Comparison of ENCODE assay signal across 9 mouse cellular contexts in the genomic region with DNA sequence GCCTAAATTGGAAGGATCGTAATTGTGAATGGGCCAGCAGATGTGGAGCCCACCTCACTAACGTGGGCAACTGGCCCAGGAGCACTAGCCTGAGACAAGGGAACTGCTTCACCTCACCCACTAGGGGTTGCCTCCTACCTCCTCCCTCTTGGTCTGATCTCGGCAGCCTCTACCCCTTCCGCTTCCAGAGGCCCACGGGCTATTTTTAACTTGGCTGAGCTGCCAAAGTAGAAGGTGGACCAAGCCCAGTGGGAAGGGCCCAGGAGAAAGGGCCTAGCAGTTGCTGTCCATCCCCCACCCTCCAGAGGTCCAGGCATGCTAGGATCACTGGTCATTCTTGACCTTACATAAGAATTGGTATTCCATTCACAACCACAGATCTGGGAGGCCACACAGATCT. TPM values are rescaled to one million over a fixed set of nuclear protein-coding genes. Genes with fewer than 3 reads are reported as not detected.
DNase-seq lines count a peak whose midpoint lies in the region; ATAC-seq lines count a peak whose summit lies in the region.
"Had no signal": no experiment of that assay in that cellular context is flagged by ENCODE, and none has a peak within 500 bp of the region (broad histone marks: within the 10 kb centered on the region; RNA-seq: fewer than 3 reads in every experiment).

No protein-coding gene starts in this region.

- H3K27me3 ChIP-seq in lung, embryonic 15.5 days, result no peaks in the 10 kb centered on the region
- no peaks in the 10 kb centered on the region for H3K27me3 ChIP-seq in neural tube, embryonic 15.5 days (replicated peaks)
- H3K27me3 ChIP-seq: neural tube, embryonic 12.5 days had no signal

- no peak overlapping the region for H3K4me3 ChIP-seq in lung, embryonic 15.5 days
- no peak overlapping the region for H3K4me3 ChIP-seq in neural tube, embryonic 15.5 days (replicated peaks)
- H3K4me3 ChIP-seq: neural tube, embryonic 12.5 days had no signal

- DNase-seq in adrenal gland, postnatal 25 days, result peak; percentile 37
- DNase-seq in fibroblast of lung, adult 2 months (ENCODE audit: low read depth), result peak; percentile 42
- peak; percentile 75 for DNase-seq in heart, postnatal 4 days
- no peak for DNase-seq in right cerebral cortex, adult 18-20 months
- no peak for DNase-seq in thymus, postnatal 14 days
- no peak for DNase-seq in right cerebral cortex, postnatal 25 days

- WGBS in lung, embryonic 15.5 days, result 39% methylated on average over 5 of the region's 5 CpGs
- WGBS in neural tube, embryonic 15.5 days, result 47% methylated on average over 5 of the region's 5 CpGs

- H3K9ac ChIP-seq in lung, embryonic 15.5 days, result no peak overlapping the region
- no peak overlapping the region for H3K9ac ChIP-seq in neural tube, embryonic 15.5 days (replicated peaks)
- H3K9ac ChIP-seq: neural tube, embryonic 12.5 days had no signal

- H3K4me2 ChIP-seq in lung, embryonic 15.5 days, result no peak overlapping the region
- no peak overlapping the region for H3K4me2 ChIP-seq in neural tube, embryonic 15.5 days
- H3K4me2 ChIP-seq: neural tube, embryonic 12.5 days had no signal

- 0 out of 2 replicates have a peak, but pooled peaks have one; percentile 23 for ATAC-seq in lung, embryonic 15.5 days (ENCODE audit: borderline replicate concordance, extremely low read depth, low FRiP score, low TSS enrichment)
- ATAC-seq in neural tube, embryonic 15.5 days (ENCODE audit: low FRiP score), result no peak

- H3K27ac ChIP-seq in lung, embryonic 15.5 days, result peak overlapping the region; percentile 57
- H3K27ac ChIP-seq in neural tube, embryonic 15.5 days (replicated peaks), result no peak overlapping the region
- H3K27ac ChIP-seq: neural tube, embryonic 12.5 days had no signal

- H3K36me3 ChIP-seq in lung, embryonic 15.5 days, result no peaks in the 10 kb centered on the region
- H3K36me3 ChIP-seq in neural tube, embryonic 15.5 days, result no peaks in the 10 kb centered on the region
- H3K36me3 ChIP-seq: neural tube, embryonic 12.5 days had no signal

- H3K9me3 ChIP-seq in lung, embryonic 15.5 days, result no peaks in the 10 kb centered on the region
- no peaks in the 10 kb centered on the region for H3K9me3 ChIP-seq in neural tube, embryonic 15.5 days (replicated peaks)
- H3K9me3 ChIP-seq: neural tube, embryonic 12.5 days had no signal

- H3K4me1 ChIP-seq in lung, embryonic 15.5 days, result peaks cover 16% of the 10 kb centered on the region
- H3K4me1 ChIP-seq in neural tube, embryonic 15.5 days, result no peaks in the 10 kb centered on the region
- H3K4me1 ChIP-seq: neural tube, embryonic 12.5 days had no signal

RNA-seq across cellular contexts. Expression of a gene that starts 12.0 kb away (rescaled TPM):
- 14.6 and 20.8 TPM in 2 replicates for total RNA-seq in adrenal gland, postnatal 25 days (2021)
- 10 to 100 TPM; 14.9 to 16.5 TPM for total RNA-seq in heart, postnatal 4 days (2021)
- 12.5 and 14.6 TPM in 2 replicates for polyA plus RNA-seq in lung, embryonic 15.5 days (2015; fragmentation: Nextera tagmentation; extraction: Ambion mirVana)
- 18.5 and 19.7 TPM in 2 replicates for polyA plus RNA-seq in neural tube, embryonic 15.5 days (2015; fragmentation: Nextera tagmentation; extraction: Ambion mirVana)

RNA-seq across cellular contexts. Expression of a gene that starts 21.8 kb away (rescaled TPM):
- total RNA-seq in adrenal gland, postnatal 25 days (2021), result not detected in 2 replicates
- not detected for total RNA-seq in heart, postnatal 4 days (2021)
- polyA plus RNA-seq in lung, embryonic 15.5 days (2015; fragmentation: Nextera tagmentation; extraction: Ambion mirVana), result 0.24 and 0.26 TPM in 2 replicates
- polyA plus RNA-seq in neural tube, embryonic 15.5 days (2015; fragmentation: Nextera tagmentation; extraction: Ambion mirVana), result 0.12 and 0.13 TPM in 2 replicates

RNA-seq across cellular contexts. Expression of a gene that starts 25.7 kb away (rescaled TPM):
- total RNA-seq in adrenal gland, postnatal 25 days (2021), result 118 and 121 TPM in 2 replicates
- total RNA-seq in heart, postnatal 4 days (2021), result 10 to 100 TPM; 65.9 to 72.7 TPM
- 155 and 160 TPM in 2 replicates for polyA plus RNA-seq in lung, embryonic 15.5 days (2015; fragmentation: Nextera tagmentation; extraction: Ambion mirVana)
- 112 and 113 TPM in 2 replicates for polyA plus RNA-seq in neural tube, embryonic 15.5 days (2015; fragmentation: Nextera tagmentation; extraction: Ambion mirVana)

RNA-seq across cellular contexts. Expression of a gene that starts 49.0 kb away (rescaled TPM):
- 81.9 and 101 TPM in 2 replicates for total RNA-seq in adrenal gland, postnatal 25 days (2021)
- total RNA-seq in heart, postnatal 4 days (2021), result 100 to 1,000 TPM; 111 to 119 TPM
- polyA plus RNA-seq in lung, embryonic 15.5 days (2015; fragmentation: Nextera tagmentation; extraction: Ambion mirVana), result 84.8 and 87.4 TPM in 2 replicates
- 242 and 263 TPM in 2 replicates for polyA plus RNA-seq in neural tube, embryonic 15.5 days (2015; fragmentation: Nextera tagmentation; extraction: Ambion mirVana)

Comparison
In these comparisons a context has a peak if more than half of its experiments do, and no peak if none do; other contexts are left out.
1. DNase-seq: peak in adrenal gland, postnatal 25 days (single experiment), fibroblast of lung, adult 2 months (single experiment) and heart, postnatal 4 days (single experiment); none in right cerebral cortex, adult 18-20 months (single experiment), thymus, postnatal 14 days (single experiment) and right cerebral cortex, postnatal 25 days (single experiment).